Mouse (Mus musculus): Measurements from ENCODE around the gene Odaph.

DNA sequence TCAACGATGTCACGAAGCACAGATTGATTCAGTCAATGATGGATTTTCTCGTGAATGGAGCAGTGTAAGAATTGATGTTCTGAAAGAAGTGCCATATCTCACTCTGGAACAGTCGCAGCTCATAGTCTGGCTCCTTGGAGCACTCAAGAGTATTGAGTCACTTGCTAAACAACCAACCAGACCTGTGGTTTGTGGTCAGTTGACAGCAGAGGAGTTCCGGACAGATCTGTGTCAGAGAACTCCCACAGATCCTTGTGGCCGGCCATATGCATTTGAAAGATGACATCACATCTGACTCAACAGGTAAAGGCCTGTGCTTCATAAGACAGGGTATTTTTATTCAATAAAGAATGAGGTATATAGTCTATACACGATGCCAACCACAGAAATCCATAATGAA is 13.3 kb upstream of the Odaph start:
- no peak for TF ChIP-seq CTCF (IDR thresholded peaks at IDR 0.05; ENCODE audit: insufficient read depth, low read depth, low read length)
- TF ChIP-seq POLR2A (IDR thresholded peaks at IDR 0.05; ENCODE audit: insufficient read depth, low read depth, low read length): no peak

All from olfactory bulb, adult 2 months (tissue).